Mouse (Mus musculus): ENCODE data around the gene Fgfr2.

GRCm38 (mm10) chr7:130676885-130677540 lies 2446.1 kb downstream of the Fgfr2 start:
- TF ChIP-seq ZNF384 (IDR thresholded peaks at IDR 0.05; ENCODE audit: low read depth, low read length) = no peak
- no peak for TF ChIP-seq CHD2 (IDR thresholded peaks at IDR 0.05; ENCODE audit: low read depth, low read length)
- no peak for TF ChIP-seq HCFC1 (IDR thresholded peaks at IDR 0.05; ENCODE audit: borderline replicate concordance, insufficient read depth, low read length)
